Mouse (Mus musculus) midbrain, embryonic 16.5 days (tissue): ENCODE measurements at regions not wholly inside any gene's neighbourhood (a gene's known extent, or its start where the extent isn't known, plus 50 kb on each side); places are given as distances from the start of the nearest gene placed in this dataset.

ENCODE experiments used
- ATAC-seq: fragments of 200-750 bp; cut with Nextera tagmentation; 2 replicates; pipeline ENCODE4 v1.8.0; 2017; ENCODE audit warnings: moderate TSS enrichment
- H3K27ac ChIP-seq: fragments of 300-500 bp; sonication (generic); 2 replicates; pipeline ENCODE4 v1.5.1; 2014; ENCODE audit warnings: mild to moderate bottlenecking, low read length, mixed read lengths
- H3K27me3 ChIP-seq: fragments of 300-500 bp; sonication (generic); 2 replicates; pipeline ENCODE4 v1.6.1; 2014; ENCODE audit warnings: low read depth, low read length, mixed read lengths; ENCODE audit not compliant: control insufficient read depth, insufficient read depth
- H3K36me3 ChIP-seq: fragments of 300-500 bp; sonication (generic); 2 replicates; pipeline ENCODE4 v1.6.1; 2014; ENCODE audit warnings: mild to moderate bottlenecking, low read length, moderate library complexity, mixed read lengths; ENCODE audit not compliant: control insufficient read depth, insufficient read depth
- H3K4me1 ChIP-seq: fragments of 300-500 bp; sonication (generic); 2 replicates; pipeline ENCODE4 v1.6.1; 2014; ENCODE audit warnings: mild to moderate bottlenecking, low read length, mixed read lengths; ENCODE audit not compliant: control insufficient read depth, insufficient read depth
- H3K4me2 ChIP-seq: fragments of 300-500 bp; sonication (generic); 2 replicates; pipeline ENCODE4 v1.6.1; 2014; ENCODE audit warnings: mild to moderate bottlenecking, low read length, mixed read lengths
- H3K4me3 ChIP-seq: fragments of 300-500 bp; sonication (generic); 2 replicates; pipeline ENCODE4 v1.5.1; 2014; ENCODE audit warnings: low read depth, mild to moderate bottlenecking, low read length, moderate library complexity, mixed read lengths
- H3K9ac ChIP-seq: fragments of 300-500 bp; sonication (generic); 2 replicates; pipeline ENCODE4 v1.6.1; 2014; ENCODE audit warnings: low read depth, low read length, mixed read lengths
- H3K9me3 ChIP-seq: fragments of 300-500 bp; sonication (generic); replicated peaks from 2 replicates; pipeline ENCODE4 v1.6.1; 2014; ENCODE audit warnings: mild to moderate bottlenecking, low read length, mixed read lengths; ENCODE audit not compliant: control insufficient read depth, poor library complexity, severe bottlenecking
- WGBS: fragments of 180-500 bp; shearing (Covaris S2); extraction: QIAGEN DNeasy Blood & Tissue Kit; methylation state at CpG from one replicate; pipeline ENCODE4 v1.1.7; 2014; 5-methylcytosine and 5-hydroxymethylcytosine counted together

DNA sequence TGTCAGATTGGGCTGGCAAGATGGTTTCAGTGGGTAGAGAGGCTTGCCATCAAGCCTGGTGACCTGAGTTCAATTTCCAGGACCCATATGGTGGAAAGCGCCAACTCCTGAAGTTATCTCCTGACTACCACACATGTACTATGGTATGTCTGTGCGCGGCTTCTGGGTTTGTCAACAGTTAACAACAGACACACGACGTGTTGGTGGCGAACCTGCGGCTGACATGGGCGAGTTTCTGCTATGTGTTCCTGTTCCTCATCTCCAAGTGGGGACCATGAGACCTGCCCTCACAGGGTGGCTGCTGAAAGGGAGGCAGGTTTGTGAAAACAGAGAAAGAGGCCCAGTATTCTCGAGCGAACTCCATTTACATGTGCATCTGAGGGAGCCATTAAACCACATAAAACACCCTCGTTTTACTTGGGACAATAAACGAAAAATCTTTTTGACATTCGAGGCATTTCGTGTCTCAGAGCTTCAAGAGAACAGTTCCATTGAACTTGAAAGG lies 210.0 kb upstream of the Kazn start:
- ATAC-seq: no peak
- Histone ChIP-seq H3K9ac (no peak overlapping the region), H3K27me3 (no peaks in the 10 kb centered on the region), H3K27ac (peak overlapping the region; percentile 68), H3K4me1 (peaks cover 16% of the 10 kb centered on the region), H3K4me3 (no peak overlapping the region), H3K36me3 (no peaks in the 10 kb centered on the region), H3K9me3 (no peaks in the 10 kb centered on the region), H3K4me2 (no peak overlapping the region)
- WGBS: 52% methylated on average over 14 of the region's 14 CpGs

DNA sequence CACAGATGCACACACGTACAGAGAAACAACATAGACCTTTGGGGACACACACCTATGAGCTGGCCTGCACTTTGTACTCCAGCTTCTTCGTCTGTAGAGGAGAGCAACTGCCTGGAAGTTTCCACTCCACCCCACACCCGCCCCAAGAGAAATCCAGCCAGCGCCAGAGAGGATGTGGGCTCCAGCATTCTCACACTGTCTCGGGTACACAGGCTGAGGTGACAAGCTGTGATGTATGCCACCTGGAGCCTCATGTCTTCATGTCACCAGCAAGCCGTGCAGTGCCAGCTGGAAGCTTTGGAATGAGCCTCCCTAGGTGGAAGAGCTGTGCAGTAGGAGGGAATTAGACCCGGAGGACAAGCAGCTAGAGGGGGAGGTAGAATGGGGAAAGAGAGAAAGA lies 208.3 kb upstream of the Kazn start:
- WGBS: 67% methylated on average over 7 of the region's 7 CpGs

DNA sequence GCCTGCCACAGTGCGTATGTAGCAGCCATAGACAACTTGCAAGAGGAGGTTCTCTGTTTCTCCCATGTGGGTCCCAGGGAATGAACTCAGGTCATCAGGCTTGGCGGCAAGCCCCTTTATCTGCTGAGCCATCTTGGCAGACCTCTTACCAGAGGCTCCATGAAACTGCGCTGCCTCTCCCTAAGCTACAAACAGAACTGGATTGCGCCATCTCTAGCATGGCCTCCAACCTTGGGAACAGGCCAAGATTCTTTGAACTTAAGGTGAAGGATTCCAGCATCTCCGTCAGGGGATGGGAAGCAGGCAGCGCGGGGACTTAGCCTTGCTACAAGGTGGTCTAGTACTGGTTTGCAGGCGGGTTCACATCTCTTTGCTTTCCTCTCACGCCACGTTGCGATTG lies 201.8 kb upstream of the Kazn start:
- Histone ChIP-seq H3K27ac (no peak overlapping the region), H3K9me3 (no peaks in the 10 kb centered on the region), H3K27me3 (no peaks in the 10 kb centered on the region), H3K4me1 (peaks cover 26% of the 10 kb centered on the region), H3K36me3 (no peaks in the 10 kb centered on the region), H3K9ac (no peak overlapping the region), H3K4me2 (no peak overlapping the region), H3K4me3 (no peak overlapping the region)
- ATAC-seq: no peak
- 85% methylated on average over 11 of the region's 11 CpGs for WGBS

More for the DNA sequence above, 208.3 kb upstream of the Kazn start:
- H3K27me3 ChIP-seq: no peaks in the 10 kb centered on the region
- no peak overlapping the region for H3K4me3 ChIP-seq
- H3K9ac ChIP-seq: no peak overlapping the region
- no peaks in the 10 kb centered on the region for H3K9me3 ChIP-seq
- H3K4me1 ChIP-seq: peaks cover 10% of the 10 kb centered on the region
- H3K4me2 ChIP-seq: no peak overlapping the region
- ATAC-seq: no peak
- H3K27ac ChIP-seq: no peak overlapping the region
- no peaks in the 10 kb centered on the region for H3K36me3 ChIP-seq

DNA sequence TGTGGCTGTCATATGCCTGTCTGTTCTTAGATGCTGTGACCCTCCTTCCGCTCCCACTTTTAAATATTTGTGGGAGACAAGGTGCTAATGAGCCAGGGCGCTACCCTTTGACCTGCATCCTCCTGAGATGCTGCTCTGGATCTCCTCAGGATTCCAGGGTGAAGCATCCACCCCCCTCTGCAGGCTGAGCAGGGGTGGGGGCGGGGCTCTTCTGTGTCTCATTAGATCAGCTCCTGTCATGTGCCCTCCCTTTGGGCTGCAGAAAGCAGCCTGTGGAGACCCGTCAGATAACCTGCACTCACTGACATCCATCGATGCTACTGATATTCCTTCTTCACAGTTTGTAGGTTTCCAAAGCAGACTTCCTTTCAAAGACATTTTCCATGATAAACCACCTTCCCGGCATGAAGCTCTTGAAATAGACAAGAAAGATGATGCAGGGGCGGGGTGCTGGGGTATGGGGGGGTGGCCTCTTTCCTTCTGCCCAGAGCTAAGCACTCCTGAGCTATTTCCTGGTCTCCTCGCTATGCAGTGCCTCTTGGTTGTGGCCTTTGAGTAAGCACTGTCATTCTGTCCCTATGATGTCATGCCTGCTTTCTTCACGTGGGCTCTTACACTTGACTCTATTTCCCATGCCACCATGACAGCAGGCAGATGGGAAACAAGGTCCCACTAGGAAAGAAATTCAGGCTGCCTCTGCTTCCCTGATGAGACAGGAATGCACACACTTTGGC lies 200.4 kb upstream of the Kazn start:
- Histone ChIP-seq H3K4me2 (no peak overlapping the region), H3K4me3 (no peak overlapping the region), H3K27me3 (no peaks in the 10 kb centered on the region), H3K36me3 (no peaks in the 10 kb centered on the region), H3K9ac (0 out of 2 replicates have a peak overlapping the region, but pooled peaks have one; percentile 12), H3K4me1 (peaks cover 26% of the 10 kb centered on the region), H3K9me3 (no peaks in the 10 kb centered on the region), H3K27ac (no peak overlapping the region; the same call in 1 of the 2 replicates)
- no peak for ATAC-seq
- 54% methylated on average over 9 of the region's 9 CpGs for WGBS

DNA sequence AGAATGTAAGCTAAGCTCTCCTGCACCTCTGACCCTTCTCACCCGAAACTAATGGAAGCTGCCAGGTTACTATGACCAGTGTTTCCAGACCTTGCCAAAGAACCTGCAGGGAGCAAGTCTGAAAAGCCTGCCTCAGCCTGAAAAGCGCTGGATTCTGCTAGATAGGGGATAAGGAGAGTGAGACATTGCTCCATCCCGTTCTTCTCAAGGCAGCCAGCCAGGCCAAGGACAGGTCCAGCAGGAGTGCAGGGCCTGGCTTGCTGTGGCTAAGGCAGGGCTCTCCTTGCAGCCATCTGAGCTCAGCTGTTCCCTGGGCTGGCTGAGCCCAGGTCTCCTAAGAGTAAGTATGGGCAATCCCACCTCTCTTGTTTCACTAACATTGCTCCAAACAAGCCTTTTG lies 185.4 kb upstream of the Kazn start:
- no peak overlapping the region for H3K4me3 ChIP-seq
- ATAC-seq: no peak

DNA sequence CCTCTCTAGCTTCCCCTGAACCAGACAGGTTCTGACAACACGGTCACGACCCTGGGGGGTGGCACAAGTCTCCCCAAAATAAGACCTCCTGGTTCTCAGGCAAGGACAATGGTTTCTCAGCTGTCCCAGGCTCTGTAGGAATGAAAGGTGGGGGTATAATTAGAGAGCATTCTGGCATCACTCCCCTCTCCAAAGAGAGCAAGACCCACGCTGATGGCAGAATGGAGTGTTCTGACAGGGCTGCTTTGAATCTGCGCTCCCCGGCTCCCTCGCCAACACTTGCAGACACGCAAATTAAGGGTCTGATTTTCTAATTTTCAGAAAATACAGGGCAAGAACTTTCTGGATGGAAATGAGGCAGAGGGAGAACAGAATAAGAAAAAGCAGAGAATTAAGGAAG lies 181.2 kb upstream of the Kazn start:
- H3K27ac ChIP-seq: peak overlapping the region; percentile 48
- H3K4me3 ChIP-seq: no peak overlapping the region
- H3K4me1 ChIP-seq: peaks cover 9% of the 10 kb centered on the region
- no peaks in the 10 kb centered on the region for H3K36me3 ChIP-seq
- 45% methylated on average over 7 of the region's 7 CpGs for WGBS
- no peaks in the 10 kb centered on the region for H3K27me3 ChIP-seq
- H3K9ac ChIP-seq: no peak overlapping the region
- no peak for ATAC-seq
- H3K9me3 ChIP-seq: no peaks in the 10 kb centered on the region
- no peak overlapping the region for H3K4me2 ChIP-seq

More for the DNA sequence above, 185.4 kb upstream of the Kazn start:
- no peaks in the 10 kb centered on the region for H3K27me3 ChIP-seq
- H3K27ac ChIP-seq: no peak overlapping the region
- H3K4me2 ChIP-seq: no peak overlapping the region
- peaks cover 13% of the 10 kb centered on the region for H3K4me1 ChIP-seq
- H3K9me3 ChIP-seq: no peaks in the 10 kb centered on the region
- 87% methylated on average over 3 of the region's 3 CpGs for WGBS
- H3K36me3 ChIP-seq: no peaks in the 10 kb centered on the region
- no peak overlapping the region for H3K9ac ChIP-seq

DNA sequence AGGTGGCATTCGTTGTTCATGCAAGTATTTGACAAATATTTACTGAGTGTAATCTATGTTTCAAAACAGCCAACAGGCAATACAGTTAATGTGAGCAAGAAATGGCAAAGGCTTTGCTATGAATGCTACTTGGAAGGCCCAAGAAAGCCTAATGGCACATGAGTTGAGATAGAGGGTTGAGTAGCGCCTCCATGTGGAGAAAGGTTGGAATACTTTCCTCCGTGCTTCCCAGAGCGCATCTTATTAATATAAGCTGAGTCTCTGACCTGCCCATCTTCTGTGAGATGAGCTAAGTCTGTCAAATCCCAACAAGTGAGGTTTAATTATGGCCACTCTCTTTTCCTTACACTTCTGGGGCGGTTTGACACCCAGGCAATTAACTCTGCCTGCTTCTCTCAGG lies 175.7 kb upstream of the Kazn start:
- Histone ChIP-seq H3K27me3 (no peaks in the 10 kb centered on the region), H3K4me1 (peaks cover 21% of the 10 kb centered on the region), H3K36me3 (no peaks in the 10 kb centered on the region), H3K9ac (no peak overlapping the region), H3K9me3 (no peaks in the 10 kb centered on the region), H3K4me3 (no peak overlapping the region), H3K4me2 (no peak overlapping the region), H3K27ac (no peak overlapping the region)
- ATAC-seq: 0 out of 2 replicates have a peak, but pooled peaks have one; percentile 11
- 71% methylated on average over 5 of the region's 5 CpGs for whole genome bisulfite sequencing

DNA sequence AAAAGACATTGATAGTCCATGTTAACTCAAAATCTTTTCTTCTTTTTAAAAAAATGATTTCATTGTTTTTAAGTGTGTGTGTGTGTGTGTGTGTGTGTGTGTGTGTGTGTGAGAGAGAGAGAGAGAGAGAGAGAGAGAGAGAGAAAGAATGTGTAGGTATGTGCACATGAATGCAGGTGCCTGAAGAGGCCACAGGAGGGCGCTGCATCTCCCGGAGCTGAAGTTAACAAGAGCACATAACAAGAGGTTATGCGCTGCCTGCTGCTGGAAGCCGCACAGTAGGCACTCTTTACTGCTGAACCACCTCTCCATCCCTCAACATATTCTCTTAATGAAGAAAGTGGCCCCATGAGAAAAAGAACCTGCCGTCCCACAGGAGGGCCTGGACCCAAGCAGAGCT lies 172.6 kb upstream of the Kazn start:
- Histone ChIP-seq H3K27me3 (no peaks in the 10 kb centered on the region), H3K4me2 (no peak overlapping the region), H3K27ac (peak overlapping the region; percentile 61; the same call in 1 of the 2 replicates), H3K9me3 (no peaks in the 10 kb centered on the region), H3K4me3 (no peak overlapping the region), H3K36me3 (no peaks in the 10 kb centered on the region), H3K9ac (no peak overlapping the region), H3K4me1 (peaks cover 32% of the 10 kb centered on the region)
- ATAC-seq: no peak
- WGBS: 88% methylated on average over 5 of the region's 5 CpGs
